In genomic region chr4:18649153-18649552, GRCm38 (mm10) we compare ENCODE assay signal across 8 mouse cellular contexts.
DNase-seq lines count a peak whose midpoint lies in the region; ATAC-seq lines count a peak whose summit lies in the region.

No protein-coding gene starts in this region.

- H3K4me1 ChIP-seq in midbrain, embryonic 14.5 days (ENCODE audit: control insufficient read depth, insufficient read depth, low read length) = no peaks in the 10 kb centered on the region
- no peaks in the 10 kb centered on the region for H3K4me1 ChIP-seq in midbrain, embryonic 13.5 days (replicated peaks)

- H3K4me2 ChIP-seq in midbrain, embryonic 14.5 days (ENCODE audit: low read length) = no peak overlapping the region
- H3K4me2 ChIP-seq in midbrain, embryonic 13.5 days (replicated peaks) = no peak overlapping the region

- no peak overlapping the region for H3K4me3 ChIP-seq in midbrain, embryonic 14.5 days (replicated peaks; ENCODE audit: low read depth, low read length)
- no peak overlapping the region for H3K4me3 ChIP-seq in midbrain, embryonic 13.5 days (replicated peaks)

- H3K27ac ChIP-seq in midbrain, embryonic 14.5 days (replicated peaks; ENCODE audit: low read depth, low read length) = no peak overlapping the region
- no peak overlapping the region for H3K27ac ChIP-seq in midbrain, embryonic 13.5 days

- peak; percentile 12 for DNase-seq in gastrocnemius, postnatal 10 days
- no peak for DNase-seq in gastrocnemius, postnatal 4 days (ENCODE audit: low spot score in 2 of 2)
- DNase-seq in midbrain, embryonic 14.5 days = peak; percentile 76
- peak; percentile 38 for DNase-seq in layer of hippocampus, adult 11-12 months (ENCODE audit: low spot score)
- peak; percentile 24 for DNase-seq in telencephalon, adult 2 months (ENCODE audit: low read depth, low spot score)
- DNase-seq in cerebellum, adult 8-10 months = no peak

- H3K9me3 ChIP-seq in midbrain, embryonic 14.5 days (ENCODE audit: control insufficient read depth, low read length) = no peaks in the 10 kb centered on the region
- no peaks in the 10 kb centered on the region for H3K9me3 ChIP-seq in midbrain, embryonic 13.5 days

- WGBS in midbrain, embryonic 14.5 days = 45% methylated on average over 1 of the region's 1 CpGs
- WGBS in midbrain, embryonic 13.5 days = 41% methylated on average over 1 of the region's 1 CpGs

- no peaks in the 10 kb centered on the region for H3K27me3 ChIP-seq in midbrain, embryonic 14.5 days (ENCODE audit: control insufficient read depth, insufficient read depth, low read length)
- no peaks in the 10 kb centered on the region for H3K27me3 ChIP-seq in midbrain, embryonic 13.5 days

- no peak overlapping the region for H3K9ac ChIP-seq in midbrain, embryonic 14.5 days (replicated peaks; ENCODE audit: low read length)
- H3K9ac ChIP-seq in midbrain, embryonic 13.5 days (replicated peaks) = no peak overlapping the region

- ATAC-seq in midbrain, embryonic 14.5 days (ENCODE audit: low FRiP score, low TSS enrichment) = no peak
- ATAC-seq in midbrain, embryonic 13.5 days = no peak
- ATAC-seq in cerebellum, adult (ENCODE audit: insufficient number of reproducible peaks, low FRiP score, low TSS enrichment) = no peak

- H3K36me3 ChIP-seq in midbrain, embryonic 14.5 days (ENCODE audit: control insufficient read depth, insufficient read depth, low read length) = no peaks in the 10 kb centered on the region
- no peaks in the 10 kb centered on the region for H3K36me3 ChIP-seq in midbrain, embryonic 13.5 days

Comparison
In these comparisons a context has a peak if more than half of its experiments do, and no peak if none do; other contexts are left out.
1. DNase-seq: peak in gastrocnemius, postnatal 10 days (single experiment), midbrain, embryonic 14.5 days (single experiment), layer of hippocampus, adult 11-12 months (single experiment) and telencephalon, adult 2 months (single experiment); none in gastrocnemius, postnatal 4 days (0 of 2) and cerebellum, adult 8-10 months (single experiment).